Mouse (Mus musculus) heart, embryonic 13.5 days (tissue): ENCODE measurements at regions not wholly inside any gene's neighbourhood (a gene's known extent, or its start where the extent isn't known, plus 50 kb on each side); places are given as distances from the start of the nearest gene placed in this dataset.

Experiments used
- ATAC-seq: fragments of 200-750 bp; cut with Nextera tagmentation; 2 replicates; pipeline ENCODE4 v1.8.0; 2017; ENCODE audit warnings: moderate TSS enrichment; ENCODE audit not compliant: insufficient number of reproducible peaks, low FRiP score, low TSS enrichment; ENCODE audit errors: extremely low read depth
- H3K27ac ChIP-seq: fragments of 300-500 bp; sonication (generic); replicated peaks from 2 replicates; pipeline ENCODE4 v1.5.1; 2015; ENCODE audit warnings: moderate library complexity, mild to moderate bottlenecking, inconsistent platforms
- H3K27me3 ChIP-seq: fragments of 300-500 bp; sonication (generic); replicated peaks from 2 replicates; pipeline ENCODE4 v1.6.1; 2015; ENCODE audit warnings: mild to moderate bottlenecking, inconsistent platforms
- H3K36me3 ChIP-seq: fragments of 300-500 bp; sonication (generic); 2 replicates; pipeline ENCODE4 v1.6.1; 2015; ENCODE audit warnings: mild to moderate bottlenecking, inconsistent platforms
- H3K4me1 ChIP-seq: fragments of 300-500 bp; sonication (generic); 2 replicates; pipeline ENCODE4 v1.6.1; 2015; ENCODE audit warnings: inconsistent platforms
- H3K4me2 ChIP-seq: fragments of 300-500 bp; sonication (generic); 2 replicates; pipeline ENCODE4 v1.6.1; 2015; ENCODE audit warnings: inconsistent platforms, mild to moderate bottlenecking, moderate library complexity
- H3K4me3 ChIP-seq: fragments of 300-500 bp; sonication (generic); 2 replicates; pipeline ENCODE4 v1.5.1; 2015; ENCODE audit warnings: moderate library complexity, mild to moderate bottlenecking, inconsistent platforms
- H3K9ac ChIP-seq: fragments of 300-500 bp; sonication (generic); 2 replicates; pipeline ENCODE4 v1.6.1; 2015; ENCODE audit warnings: inconsistent platforms, mild to moderate bottlenecking, moderate library complexity
- H3K9me3 ChIP-seq: fragments of 300-500 bp; sonication (generic); 2 replicates; pipeline ENCODE4 v1.6.1; 2016; ENCODE audit warnings: inconsistent platforms
- WGBS: fragments of 180-500 bp; shearing (Covaris S2); methylation state at CpG from one replicate; pipeline ENCODE4 v1.1.7; 2015; ENCODE audit warnings: mixed read lengths; 5-methylcytosine and 5-hydroxymethylcytosine counted together

- ATAC-seq = no peak
- WGBS = 90% methylated on average over 14 of the region's 14 CpGs
- no peak overlapping the region for H3K4me3 ChIP-seq
- H3K4me1 ChIP-seq = peaks cover 13% of the 10 kb centered on the region
- no peak overlapping the region for H3K9ac ChIP-seq
- no peaks in the 10 kb centered on the region for H3K36me3 ChIP-seq
- no peaks in the 10 kb centered on the region for H3K27me3 ChIP-seq
- no peaks in the 10 kb centered on the region for H3K9me3 ChIP-seq
- no peak overlapping the region for H3K4me2 ChIP-seq
- no peak overlapping the region for H3K27ac ChIP-seq
Observed at GRCm38 (mm10) chr13:46059870-46060269, 95.1 kb upstream of the Atxn1 start.

GRCm38 (mm10) chr13:46058862-46059261 lies 94.1 kb upstream of the Atxn1 start:
- Histone ChIP-seq H3K4me2 (0 out of 2 replicates have a peak overlapping the region, but pooled peaks have one; percentile 5), H3K4me3 (no peak overlapping the region), H3K4me1 (peaks cover 13% of the 10 kb centered on the region), H3K27me3 (no peaks in the 10 kb centered on the region), H3K27ac (no peak overlapping the region), H3K9ac (no peak overlapping the region), H3K36me3 (no peaks in the 10 kb centered on the region), H3K9me3 (no peaks in the 10 kb centered on the region)
- no peak for ATAC-seq
- 29% methylated on average over 7 of the region's 7 CpGs for WGBS

- Histone ChIP-seq H3K27me3 (no peaks in the 10 kb centered on the region), H3K4me3 (no peak overlapping the region), H3K4me1 (peaks cover 13% of the 10 kb centered on the region), H3K9ac (no peak overlapping the region), H3K4me2 (0 out of 2 replicates have a peak overlapping the region, but pooled peaks have one; percentile 5), H3K27ac (no peak overlapping the region), H3K36me3 (no peaks in the 10 kb centered on the region), H3K9me3 (no peaks in the 10 kb centered on the region)
- ATAC-seq = no peak
- WGBS = 36% methylated on average over 3 of the region's 3 CpGs
Observed at GRCm38 (mm10) chr13:46058341-46058740, 93.5 kb upstream of the Atxn1 start.

- Histone ChIP-seq H3K36me3 (no peaks in the 10 kb centered on the region), H3K27me3 (no peaks in the 10 kb centered on the region), H3K9ac (no peak overlapping the region), H3K4me3 (no peak overlapping the region), H3K4me1 (peaks cover 13% of the 10 kb centered on the region), H3K9me3 (no peaks in the 10 kb centered on the region), H3K27ac (no peak overlapping the region), H3K4me2 (no peak overlapping the region)
- ATAC-seq = no peak
- 68% methylated on average over 3 of the region's 3 CpGs for WGBS
Observed at GRCm38 (mm10) chr13:46055410-46055809, 90.6 kb upstream of the Atxn1 start.

- Histone ChIP-seq H3K36me3 (no peaks in the 10 kb centered on the region), H3K4me2 (peak overlapping the region; percentile 47), H3K4me1 (peaks cover 7% of the 10 kb centered on the region; the same call in 1 of the 2 replicates), H3K4me3 (no peak overlapping the region), H3K9me3 (no peaks in the 10 kb centered on the region), H3K27me3 (no peaks in the 10 kb centered on the region), H3K9ac (no peak overlapping the region), H3K27ac (peak overlapping the region; percentile 61; the same call in 1 of the 2 replicates)
- no peak for ATAC-seq
- WGBS = 73% methylated on average over 12 of the region's 12 CpGs
Observed at GRCm38 (mm10) chr13:46043568-46043967, 78.8 kb upstream of the Atxn1 start.

GRCm38 (mm10) chr13:46043016-46043415 lies 78.2 kb upstream of the Atxn1 start:
- Histone ChIP-seq H3K4me1 (peaks cover 7% of the 10 kb centered on the region; the same call in 1 of the 2 replicates), H3K27me3 (no peaks in the 10 kb centered on the region), H3K4me2 (peak overlapping the region; percentile 47), H3K36me3 (no peaks in the 10 kb centered on the region), H3K4me3 (peak overlapping the region; percentile 14; the same call in 1 of the 2 replicates), H3K27ac (peak overlapping the region; percentile 61), H3K9me3 (no peaks in the 10 kb centered on the region), H3K9ac (peak overlapping the region; percentile 45; the same call in 1 of the 2 replicates)
- 47% methylated on average over 10 of the region's 10 CpGs for WGBS
- no peak for ATAC-seq

- no peak overlapping the region for H3K9ac ChIP-seq
- H3K36me3 ChIP-seq = no peaks in the 10 kb centered on the region
- H3K4me2 ChIP-seq = peak overlapping the region; percentile 47; the same call in 1 of the 2 replicates
- H3K4me1 ChIP-seq = peaks cover 7% of the 10 kb centered on the region; the same call in 1 of the 2 replicates
- H3K27me3 ChIP-seq = no peaks in the 10 kb centered on the region
- no peak for ATAC-seq
- 53% methylated on average over 8 of the region's 8 CpGs for WGBS
- H3K27ac ChIP-seq = peak overlapping the region; percentile 65; the same call in 1 of the 2 replicates
- no peak overlapping the region for H3K4me3 ChIP-seq
- no peaks in the 10 kb centered on the region for H3K9me3 ChIP-seq
Observed at GRCm38 (mm10) chr13:46042224-46042623, 77.4 kb upstream of the Atxn1 start.

GRCm38 (mm10) chr13:46041475-46041874 lies 76.7 kb upstream of the Atxn1 start:
- no peaks in the 10 kb centered on the region for H3K27me3 ChIP-seq
- WGBS = 85% methylated on average over 4 of the region's 4 CpGs
- ATAC-seq = no peak
- H3K9me3 ChIP-seq = no peaks in the 10 kb centered on the region
- H3K4me2 ChIP-seq = no peak overlapping the region
- H3K4me3 ChIP-seq = no peak overlapping the region
- H3K27ac ChIP-seq = no peak overlapping the region
- H3K9ac ChIP-seq = no peak overlapping the region
- peaks cover 7% of the 10 kb centered on the region; the same call in 1 of the 2 replicates for H3K4me1 ChIP-seq
- no peaks in the 10 kb centered on the region for H3K36me3 ChIP-seq

- H3K27ac ChIP-seq = no peak overlapping the region
- no peaks in the 10 kb centered on the region for H3K27me3 ChIP-seq
- no peak overlapping the region for H3K4me2 ChIP-seq
- no peak overlapping the region for H3K9ac ChIP-seq
- H3K4me1 ChIP-seq = peaks cover 7% of the 10 kb centered on the region; the same call in 1 of the 2 replicates
- H3K4me3 ChIP-seq = no peak overlapping the region
- 83% methylated on average over 5 of the region's 5 CpGs for whole genome bisulfite sequencing
- no peaks in the 10 kb centered on the region for H3K9me3 ChIP-seq
- ATAC-seq = no peak
- no peaks in the 10 kb centered on the region for H3K36me3 ChIP-seq
Observed at GRCm38 (mm10) chr13:46040062-46040461, 75.3 kb upstream of the Atxn1 start.

- H3K36me3 ChIP-seq = no peaks in the 10 kb centered on the region
- H3K4me1 ChIP-seq = peaks cover 7% of the 10 kb centered on the region; the same call in 1 of the 2 replicates
- 55% methylated on average over 10 of the region's 10 CpGs for WGBS
- H3K27ac ChIP-seq = no peak overlapping the region
- ATAC-seq = no peak
- peak overlapping the region; percentile 2; the same call in 1 of the 2 replicates for H3K4me2 ChIP-seq
- H3K9ac ChIP-seq = no peak overlapping the region
- no peak overlapping the region for H3K4me3 ChIP-seq
- no peaks in the 10 kb centered on the region for H3K9me3 ChIP-seq
- no peaks in the 10 kb centered on the region for H3K27me3 ChIP-seq
Observed at GRCm38 (mm10) chr13:46038441-46039331, 73.9 kb upstream of the Atxn1 start.

GRCm38 (mm10) chr13:46032281-46032680 lies 67.5 kb upstream of the Atxn1 start:
- Histone ChIP-seq H3K4me2 (no peak overlapping the region), H3K27ac (no peak overlapping the region), H3K36me3 (no peaks in the 10 kb centered on the region), H3K27me3 (no peaks in the 10 kb centered on the region), H3K4me1 (no peaks in the 10 kb centered on the region), H3K9ac (no peak overlapping the region), H3K4me3 (no peak overlapping the region), H3K9me3 (no peaks in the 10 kb centered on the region)
- WGBS = 62% methylated on average over 2 of the region's 2 CpGs
- no peak for ATAC-seq
